Mouse (Mus musculus): ENCODE measurements around the gene Adap1.

DNA sequence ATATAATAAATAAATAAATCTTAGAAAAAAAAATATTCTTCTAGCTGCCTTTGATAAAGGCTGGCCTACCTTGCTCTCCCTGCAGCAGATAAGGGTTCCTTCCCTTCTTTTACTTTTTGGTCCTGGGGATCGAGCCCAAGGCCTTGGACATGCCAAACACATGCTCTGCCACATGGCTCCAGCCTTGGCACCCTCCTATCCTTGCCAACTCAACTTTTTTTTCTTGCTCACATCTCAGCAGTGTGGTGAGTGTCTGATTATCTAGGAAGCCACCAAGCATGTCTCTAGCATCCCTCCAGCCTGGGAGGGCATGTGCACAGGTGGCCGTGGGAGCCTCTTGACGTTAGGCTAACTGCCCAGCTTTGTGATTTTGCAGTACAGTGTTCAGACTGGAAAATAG, 97.1 kb downstream of the Adap1 start:
- TF ChIP-seq CTCF (IDR thresholded peaks at IDR 0.05; ENCODE audit: low read depth) (no peak), EP300 (IDR thresholded peaks at IDR 0.05; ENCODE audit: low read depth) (no peak)
